Mouse (Mus musculus): ENCODE measurements around the gene Me3.

DNA sequence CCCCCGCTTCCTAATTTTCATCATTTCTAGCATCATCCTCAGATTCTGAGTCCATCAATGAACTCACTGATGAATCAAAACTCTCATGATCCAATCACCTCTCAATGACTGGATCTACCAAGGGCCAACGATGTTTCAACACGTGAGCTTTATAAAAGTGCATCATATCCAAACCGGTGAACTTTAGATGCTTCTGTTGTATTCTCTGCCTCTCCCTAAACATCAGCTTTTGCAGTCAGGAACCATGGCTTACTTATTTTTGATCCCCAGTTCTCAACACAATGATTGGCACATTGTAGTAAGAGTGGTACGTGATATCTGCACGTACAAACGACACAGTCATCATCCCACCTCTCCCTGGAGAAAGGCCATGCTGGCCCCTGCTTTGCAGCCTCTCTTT is 204.5 kb downstream of the Me3 start:
- no peak for TF ChIP-seq CTCF (IDR thresholded peaks at IDR 0.05)
- TF ChIP-seq POLR2A (IDR thresholded peaks at IDR 0.05; ENCODE audit: insufficient read depth, low read depth, low read length), result no peak
- TF ChIP-seq EP300 (IDR thresholded peaks at IDR 0.05; ENCODE audit: insufficient read depth, low read depth, low read length), result no peak
